Mouse (Mus musculus) cerebellum, adult 2 months (tissue): ENCODE results near the gene E130116L18Rik. TPM values are rescaled to one million over a fixed set of nuclear protein-coding genes. Genes with fewer than 3 reads are reported as not detected.
"Not testable (repeated sequence)": the region's sequence is repeated elsewhere in the genome, so short reads cannot be mapped to it uniquely, and the experiment has no call there.

Experiments used
- DNase-seq, 2 experiments: peaks; one replicate each; pipeline ENCODE4 v3.0.0; 2021
- H3K27ac ChIP-seq: fragments of 200-500 bp; 2 replicates; pipeline ENCODE4 v1.5.1; 2012; ENCODE audit warnings: low read length, control low read depth, inconsistent platforms; ENCODE audit not compliant: insufficient read depth
- H3K27me3 ChIP-seq: fragments of 200-500 bp; 2 replicates; pipeline ENCODE4 v1.6.1; 2012; ENCODE audit warnings: inconsistent platforms, mild to moderate bottlenecking, low read length, moderate library complexity; ENCODE audit not compliant: control insufficient read depth, insufficient read depth
- H3K4me1 ChIP-seq: fragments of 200-500 bp; 2 replicates; pipeline ENCODE4 v1.6.1; 2011; ENCODE audit warnings: low read length; ENCODE audit not compliant: control insufficient read depth, insufficient read depth
- H3K4me3 ChIP-seq: fragments of 200-500 bp; replicated peaks from 2 replicates; pipeline ENCODE3; 2011; ENCODE audit warnings: mild to moderate bottlenecking, low read depth, low read length, control low read depth; ENCODE audit not compliant: insufficient read depth
- CTCF ChIP-seq: fragments of 200-500 bp; IDR thresholded peaks from 2 replicates; pipeline ENCODE4 v1.5.1; 2011; ENCODE audit warnings: low read depth, mild to moderate bottlenecking, control low read depth, low read length, moderate library complexity, borderline replicate concordance; ENCODE audit not compliant: insufficient read depth
- POLR2A ChIP-seq: fragments of 200-500 bp; IDR thresholded peaks from 2 replicates; pipeline ENCODE4 v1.6.1; 2011; ENCODE audit warnings: low read length, control low read depth, borderline replicate concordance; ENCODE audit not compliant: insufficient read depth
- WGBS: fragments of 180-500 bp; shearing (Covaris S2); methylation state at CpG from one replicate; pipeline ENCODE4 v1.1.7; 2018; 5-methylcytosine and 5-hydroxymethylcytosine counted together
- polyA plus RNA-seq: library from polyadenylated mRNA; depleted of rRNA; stranded (reverse); fragments of >200 nt; gene quantifications from 2 replicates; pipeline ENCODE4 v1.2.3, GENCODE M21; 2012; rRNA removed

The E130116L18Rik gene
- polyA plus RNA-seq, 1 experiment: not detected

- WGBS: 97% methylated on average over 4 of the region's 4 CpGs
- TF ChIP-seq CTCF: no peak
- TF ChIP-seq POLR2A: no peak
- no peaks in the 10 kb centered on the region for H3K27me3 ChIP-seq
- DNase-seq: no peak
- H3K27ac ChIP-seq: no peak overlapping the region
- H3K4me3 ChIP-seq: no peak overlapping the region
- H3K4me1 ChIP-seq: no peaks in the 10 kb centered on the region
Observed at GRCm38 (mm10) chr5:25179284-25179683, 43.7 kb downstream of the E130116L18Rik start.

- 69% methylated on average over 4 of the region's 4 CpGs for WGBS
Observed at GRCm38 (mm10) chr5:25178543-25178942, 44.4 kb downstream of the E130116L18Rik start.

GRCm38 (mm10) chr5:25177937-25178336, 45.0 kb downstream of the E130116L18Rik start:
- not testable (repeated sequence) for H3K27me3 ChIP-seq, H3K4me1 ChIP-seq, H3K4me3 ChIP-seq, DNase-seq, H3K27ac ChIP-seq
- WGBS: 85% methylated on average over 5 of the region's 5 CpGs

More at GRCm38 (mm10) chr5:25178543-25178942, 44.4 kb downstream of the E130116L18Rik start:
- not testable (repeated sequence) for H3K4me3 ChIP-seq, H3K4me1 ChIP-seq, H3K27ac ChIP-seq, DNase-seq, H3K27me3 ChIP-seq

Other genes starting within 250 kb of the E130116L18Rik start
- 92.0 and 99.4 TPM in 2 replicates for gene Prkag2, start 122.5 kb downstream of the E130116L18Rik start, polyA plus RNA-seq
- gene Galntl5, start 41.7 kb downstream of the E130116L18Rik start, polyA plus RNA-seq: not detected in 2 replicates
- gene Galnt11, start 1.2 kb downstream of the E130116L18Rik start, polyA plus RNA-seq: 44.2 and 47.7 TPM in 2 replicates